Mouse (Mus musculus): ENCODE results near the gene Lancl1. TPM values are rescaled to one million over a fixed set of nuclear protein-coding genes. Genes with fewer than 3 reads are reported as not detected.

Lancl1 gene
- polyA plus RNA-seq (2017; shearing (Covaris generic)): 79.2 TPM

DNA sequence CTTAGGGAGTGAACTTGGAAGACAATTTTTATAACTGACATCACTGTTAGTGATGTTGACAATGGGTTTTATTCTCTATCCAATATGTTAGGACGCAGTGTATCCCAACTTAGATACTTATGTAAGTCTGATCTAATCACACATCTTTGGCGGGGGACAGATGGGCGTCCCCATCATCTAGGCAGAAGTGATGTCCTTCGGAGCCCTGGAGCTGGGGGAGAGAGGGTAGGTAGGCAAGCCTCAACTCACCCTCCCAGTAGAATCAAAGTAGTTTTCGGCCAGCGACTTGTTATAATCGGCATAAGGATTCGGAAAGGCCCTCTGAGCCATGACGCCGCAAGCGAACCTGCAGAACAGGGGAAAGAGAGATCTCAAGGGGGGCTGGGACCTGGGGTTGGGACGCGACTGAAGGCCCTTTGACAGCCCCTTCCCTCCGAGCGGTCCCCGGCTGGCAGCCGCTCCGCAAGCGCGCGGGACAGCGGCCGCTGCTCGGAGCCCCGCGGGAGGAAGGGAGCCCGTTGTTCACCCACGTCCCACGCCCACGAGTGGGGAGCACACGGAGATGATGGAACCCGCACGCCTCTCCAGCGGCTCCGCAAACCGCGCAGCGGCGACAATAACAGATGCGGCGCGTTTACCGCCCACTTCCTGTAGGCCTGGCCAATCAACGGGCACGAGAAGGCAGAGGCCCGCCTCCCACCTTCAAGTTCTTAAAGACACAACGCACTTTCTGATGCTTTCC is at the start of gene Lancl1:
Lancl1 (minus strand) TSS at position 627 of the 742 bp plus-strand sequence.

Other genes with a start within 250 kb of the Lancl1 start
- 12.8 TPM for gene Kansl1l, start 221.3 kb downstream of the Lancl1 start, polyA plus RNA-seq (2017; shearing (Covaris generic))
- 45.4 TPM for gene Acadl, start 175.6 kb downstream of the Lancl1 start, polyA plus RNA-seq (2017; shearing (Covaris generic))
- gene Myl1, start 93.5 kb downstream of the Lancl1 start, polyA plus RNA-seq (2017; shearing (Covaris generic)): not detected
- gene Cps1, start 84.2 kb upstream of the Lancl1 start, polyA plus RNA-seq (2017; shearing (Covaris generic)): not detected

Measured in inflammation-experienced regulatory T-cells, adult 16 weeks (primary cell).